Mouse (Mus musculus) cerebellum, postnatal 25 days (tissue): ENCODE measurements around the gene Rprm.

Experiments used
- DNase-seq, 2 experiments: peaks; one replicate each; pipeline ENCODE4 v3.0.0; 2021; ENCODE audit warnings: mixed read lengths in 2 of 2

Rprm gene

GRCm38 (mm10) chr2:54085430-54086087, at the start of gene Rprm:
Gene Rprm, minus strand, starts transcription at chr2:54085552.
- DNase-seq, result peak; percentile 96 to 98

- DNase-seq, result no peak
Measured at GRCm38 (mm10) chr2:54119305-54119704, 34.0 kb upstream of the Rprm start.

- peak in 1 of 2 experiments; percentile 66 for DNase-seq
Measured at GRCm38 (mm10) chr2:54118881-54119280, 33.5 kb upstream of the Rprm start.

- no peak for DNase-seq
Measured at GRCm38 (mm10) chr2:54111294-54111693, 25.9 kb upstream of the Rprm start.

GRCm38 (mm10) chr2:54106232-54106726, 20.9 kb upstream of the Rprm start:
- no peak for DNase-seq

GRCm38 (mm10) chr2:54099939-54100338, 14.6 kb upstream of the Rprm start:
- no peak for DNase-seq

GRCm38 (mm10) chr2:54092616-54093015, 7.3 kb upstream of the Rprm start:
- no peak for DNase-seq

- no peak for DNase-seq
Measured at GRCm38 (mm10) chr2:54086254-54086653, 902 bp upstream of the Rprm start.

GRCm38 (mm10) chr2:54084737-54085429, 469 bp downstream of the Rprm start:
- DNase-seq, result peak in 1 of 2 experiments; percentile 28

GRCm38 (mm10) chr2:54083861-54084736, 1.3 kb downstream of the Rprm start:
- peak; percentile 25 to 41 for DNase-seq

GRCm38 (mm10) chr2:54078961-54079360, 6.4 kb downstream of the Rprm start:
- DNase-seq, result no peak

- DNase-seq, result no peak
Measured at GRCm38 (mm10) chr2:54071526-54071925, 13.8 kb downstream of the Rprm start.

GRCm38 (mm10) chr2:54062421-54062820, 22.9 kb downstream of the Rprm start:
- no peak for DNase-seq

- DNase-seq, result no peak
Measured at GRCm38 (mm10) chr2:54061039-54061438, 24.3 kb downstream of the Rprm start.
